Mouse (Mus musculus) small intestine, adult 2 months (tissue): ENCODE measurements at regions not wholly inside any gene's neighbourhood (a gene's known extent, or its start where the extent isn't known, plus 50 kb on each side); places are given as distances from the start of the nearest gene placed in this dataset.
"Not testable (repeated sequence)": the region's sequence is repeated elsewhere in the genome, so short reads cannot be mapped to it uniquely, and the experiment has no call there.

ENCODE experiments used
- CTCF ChIP-seq: fragments of 200-500 bp; IDR thresholded peaks from 2 replicates; pipeline ENCODE4 v1.5.1; 2012; ENCODE audit warnings: low read depth, mild to moderate bottlenecking, control low read depth, inconsistent platforms, low read length, moderate library complexity, mixed read lengths; ENCODE audit not compliant: insufficient replicate concordance, insufficient read length; ENCODE audit errors: extremely low read depth
- POLR2A ChIP-seq: fragments of 200-500 bp; IDR thresholded peaks from 2 replicates; pipeline ENCODE4 v1.6.1; 2012; ENCODE audit warnings: low read depth, mild to moderate bottlenecking, control low read depth, inconsistent platforms, low read length, moderate library complexity

DNA sequence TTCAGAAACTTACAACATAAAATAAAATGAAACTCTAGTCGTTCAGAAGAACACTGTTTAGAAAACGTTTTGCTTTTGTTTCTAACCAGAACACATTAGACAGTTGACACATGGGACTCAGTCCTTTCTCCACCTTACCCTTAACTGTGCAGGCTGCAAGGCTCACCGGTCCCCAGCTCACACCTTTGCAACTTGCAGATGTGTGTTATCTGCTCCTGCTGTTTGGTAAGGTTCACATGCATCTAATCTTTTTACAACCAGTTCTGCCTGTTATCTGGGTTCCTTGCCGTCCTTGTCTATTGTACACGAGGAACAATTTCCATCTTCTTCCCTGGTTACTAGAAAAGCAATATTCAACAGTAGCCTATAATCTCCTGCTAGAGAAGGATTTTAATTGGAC lies 2598.0 kb downstream of the Gm37988 start:
- TF ChIP-seq CTCF, POLR2A: not testable (repeated sequence)
